Mouse (Mus musculus): ENCODE data around the gene Cdc42bpg.

DNA sequence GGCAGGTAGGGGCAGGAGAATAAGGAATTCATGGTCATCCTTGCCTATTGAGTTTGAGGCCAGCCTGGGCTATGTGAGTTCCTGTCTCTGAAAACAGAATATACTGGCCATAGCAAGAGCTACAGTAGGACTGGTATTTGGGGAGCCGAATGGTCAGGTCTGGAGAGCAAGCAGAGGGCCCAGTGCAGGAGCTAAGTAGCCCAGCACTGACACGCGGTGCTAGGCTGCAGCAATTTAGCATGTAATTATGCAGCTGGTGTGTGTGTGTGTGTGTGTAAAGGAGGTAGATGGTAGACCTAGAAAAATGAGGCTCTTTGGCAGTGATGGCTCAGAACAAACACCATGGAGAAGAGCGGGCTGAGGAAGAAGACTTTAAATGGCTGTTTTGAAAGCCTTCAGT is 41.4 kb downstream of the Cdc42bpg start:
- TF ChIP-seq EP300 (IDR thresholded peaks at IDR 0.05; ENCODE audit: low read depth) (no peak), CTCF (IDR thresholded peaks at IDR 0.05; ENCODE audit: low read depth) (no peak)

Data from liver, postnatal 0 days (tissue).